Mouse (Mus musculus) spleen, postnatal 0 days (tissue): ENCODE data around the gene Cacng3. TPM values are rescaled to one million over a fixed set of nuclear protein-coding genes. Genes with fewer than 3 reads are reported as not detected.

Experiments
- polyA plus RNA-seq: library from polyadenylated mRNA; unstranded; fragments of >200 nt; fragmentation: Nextera tagmentation; extraction: Ambion mirVana; gene quantifications from 2 replicates; pipeline ENCODE4 v1.2.1, GENCODE M21; 2015

The Cacng3 gene
- not detected in 2 replicates for polyA plus RNA-seq

GRCm38 (mm10) chr7:122670442-122670872 is at the start of gene Cacng3:
Gene Cacng3 (plus strand): TSS chr7:122670492.

